Mouse (Mus musculus) telencephalon, adult 2 months (tissue): ENCODE results near the gene Fcho2.
A peak's percentile ranks its signal among the peaks of the same experiment; 100 is the strongest.
"Not testable (repeated sequence)": the region's sequence is repeated elsewhere in the genome, so short reads cannot be mapped to it uniquely, and the experiment has no call there.

ENCODE experiments used
- DNase-seq: peaks from one replicate; pipeline ENCODE4 v3.0.0-alpha.2; 2011; ENCODE audit warnings: low read depth, low spot score

Fcho2 gene

GRCm38 (mm10) chr13:98815147-98815785 lies at the start of gene Fcho2:
Fcho2 (minus strand) TSS chr13:98815449.
- peak; percentile 78 for DNase-seq

- DNase-seq = no peak
Measured at GRCm38 (mm10) chr13:98855291-98855690, 40.0 kb upstream of the Fcho2 start.

- DNase-seq = no peak
Measured at GRCm38 (mm10) chr13:98845794-98846193, 30.5 kb upstream of the Fcho2 start.

GRCm38 (mm10) chr13:98836423-98837088 lies 21.3 kb upstream of the Fcho2 start:
- DNase-seq = no peak

- no peak for DNase-seq
Measured at GRCm38 (mm10) chr13:98835740-98836139, 20.5 kb upstream of the Fcho2 start.

GRCm38 (mm10) chr13:98834723-98835122 lies 19.5 kb upstream of the Fcho2 start:
- DNase-seq = no peak

- no peak for DNase-seq
Measured at GRCm38 (mm10) chr13:98834199-98834598, 18.9 kb upstream of the Fcho2 start.

GRCm38 (mm10) chr13:98832451-98833450 lies 17.5 kb upstream of the Fcho2 start:
- no peak for DNase-seq

GRCm38 (mm10) chr13:98829026-98829425 lies 13.8 kb upstream of the Fcho2 start:
- not testable (repeated sequence) for DNase-seq

GRCm38 (mm10) chr13:98825574-98825973 lies 10.3 kb upstream of the Fcho2 start:
- peak; percentile 50 for DNase-seq

- DNase-seq = no peak
Measured at GRCm38 (mm10) chr13:98819094-98819493, 3.8 kb upstream of the Fcho2 start.

GRCm38 (mm10) chr13:98818205-98818604 lies 3.0 kb upstream of the Fcho2 start:
- DNase-seq = no peak

- no peak for DNase-seq
Measured at GRCm38 (mm10) chr13:98817766-98818165, 2.5 kb upstream of the Fcho2 start.

- not testable (repeated sequence) for DNase-seq
Measured at GRCm38 (mm10) chr13:98816981-98817660, 1.9 kb upstream of the Fcho2 start.

- DNase-seq = no peak
Measured at GRCm38 (mm10) chr13:98816571-98816970, 1.3 kb upstream of the Fcho2 start.

- no peak for DNase-seq
Measured at GRCm38 (mm10) chr13:98814275-98815040, 791 bp downstream of the Fcho2 start.

- DNase-seq = no peak
Measured at GRCm38 (mm10) chr13:98813596-98814274, 1.5 kb downstream of the Fcho2 start.

GRCm38 (mm10) chr13:98813167-98813566 lies 2.1 kb downstream of the Fcho2 start:
- no peak for DNase-seq

- DNase-seq = no peak
Measured at GRCm38 (mm10) chr13:98812285-98812684, 3.0 kb downstream of the Fcho2 start.

GRCm38 (mm10) chr13:98810143-98810542 lies 5.1 kb downstream of the Fcho2 start:
- no peak for DNase-seq
